Mouse (Mus musculus) myocyte (in vitro differentiated cells): ENCODE results near the gene Mien1. TPM values are rescaled to one million over a fixed set of nuclear protein-coding genes. Genes with fewer than 3 reads are reported as not detected.

Source experiments
- H3K27me3 ChIP-seq: one replicate; pipeline ENCODE4 v1.6.1; 2011; ENCODE audit not compliant: control insufficient read depth, insufficient read depth, insufficient read length
- H3K36me3 ChIP-seq: one replicate; pipeline ENCODE4 v1.6.1; 2011; ENCODE audit not compliant: control insufficient read depth, insufficient read depth
- H3K4me2 ChIP-seq: one replicate; pipeline ENCODE4 v1.6.1; 2011; ENCODE audit warnings: low read depth, control low read depth
- H3K4me3 ChIP-seq: one replicate; pipeline ENCODE4 v1.5.1; 2011; ENCODE audit warnings: mild to moderate bottlenecking, control low read depth, moderate library complexity
- H3K79me2 ChIP-seq: one replicate; pipeline ENCODE4 v1.6.1; 2011; ENCODE audit not compliant: control insufficient read depth, insufficient read depth
- H3ac ChIP-seq: one replicate; pipeline ENCODE4 v1.6.1; 2011; ENCODE audit not compliant: control insufficient read depth, insufficient read length
- CEBPB ChIP-seq: IDR thresholded peaks from 2 replicates; pipeline ENCODE4 v1.6.1; 2011; ENCODE audit warnings: mild to moderate bottlenecking, moderate library complexity; ENCODE audit not compliant: poor library complexity, insufficient read depth, severe bottlenecking
- E2F4 ChIP-seq: IDR thresholded peaks from one replicate; pipeline ENCODE4 v1.6.1; 2011; ENCODE audit warnings: mild to moderate bottlenecking, control low read depth, moderate library complexity; ENCODE audit not compliant: insufficient read depth
- MAX ChIP-seq: IDR thresholded peaks from one replicate; pipeline ENCODE4 v1.6.1; 2011; ENCODE audit warnings: low read depth, mild to moderate bottlenecking, control low read depth
- MYOD1 ChIP-seq, 3 experiments: IDR thresholded peaks; one replicate each; pipeline ENCODE4 v1.6.1; 2011; ENCODE audit warnings: control low read depth in 2 of 3, low read depth in 2 of 3, mild to moderate bottlenecking in 2 of 3, moderate library complexity in 1 of 3; ENCODE audit not compliant: insufficient read length in 2 of 3, control insufficient read depth in 1 of 3
- MYOG ChIP-seq, 3 experiments: IDR thresholded peaks; one replicate each; pipeline ENCODE4 v1.6.1; 2011; ENCODE audit warnings: control low read depth in 2 of 3, low read depth in 2 of 3, mild to moderate bottlenecking in 2 of 3; ENCODE audit not compliant: insufficient read length in 2 of 3, control insufficient read depth in 1 of 3, insufficient read depth in 1 of 3
- POLR2A ChIP-seq: IDR thresholded peaks from one replicate; pipeline ENCODE4 v1.6.1; 2011; ENCODE audit warnings: low read depth, mild to moderate bottlenecking, control low read depth, moderate library complexity; ENCODE audit not compliant: insufficient read length
- POLR2AphosphoS2 ChIP-seq: IDR thresholded peaks from one replicate; pipeline ENCODE4 v1.6.1; 2011; ENCODE audit warnings: low read depth, control low read depth; ENCODE audit not compliant: insufficient read length
- REST ChIP-seq: IDR thresholded peaks from one replicate; pipeline ENCODE4 v1.6.1; 2011; ENCODE audit warnings: mild to moderate bottlenecking, control low read depth, moderate library complexity; ENCODE audit not compliant: insufficient read depth, insufficient read length
- SRF ChIP-seq: IDR thresholded peaks from one replicate; pipeline ENCODE4 v1.6.1; 2011; ENCODE audit warnings: low read depth; ENCODE audit not compliant: control insufficient read depth, insufficient read length
- TCF12 ChIP-seq: IDR thresholded peaks from one replicate; pipeline ENCODE4 v1.6.1; 2011; ENCODE audit warnings: mild to moderate bottlenecking, control low read depth; ENCODE audit not compliant: poor library complexity, insufficient read depth, severe bottlenecking
- TCF3 ChIP-seq: IDR thresholded peaks from one replicate; pipeline ENCODE4 v1.6.1; 2011; ENCODE audit warnings: low read depth, control low read depth; ENCODE audit not compliant: insufficient read length
- USF1 ChIP-seq: IDR thresholded peaks from one replicate; pipeline ENCODE4 v1.6.1; 2011; ENCODE audit warnings: low read depth, mild to moderate bottlenecking, control low read depth, moderate library complexity
- polyA plus RNA-seq: library from polyadenylated mRNA; unstranded; fragments of >200 nt; fragmentation: generic; extraction: Trizol; gene quantifications from one replicate; pipeline ENCODE4 v1.2.1, GENCODE M21; 2012; ENCODE audit warnings: missing spikeins

Gene Mien1
- polyA plus RNA-seq, 1 experiment: 112 TPM

GRCm38 (mm10) chr11:98469761-98470714 is 31.2 kb upstream of the Mien1 start:
- no peak overlapping the region for H3K4me3 ChIP-seq
- no peak overlapping the region for H3K4me2 ChIP-seq
- TF ChIP-seq MYOG (IDR thresholded peaks at IDR 0.05; ENCODE audit: control insufficient read depth in 1 of 3, insufficient read depth in 1 of 3, insufficient read length in 2 of 3, low read depth in 2 of 3): no peak
- no peak for TF ChIP-seq REST
- no peak for TF ChIP-seq USF1
- TF ChIP-seq SRF: no peak
- no peak for TF ChIP-seq E2F4
- TF ChIP-seq POLR2AphosphoS2: no peak
- TF ChIP-seq MAX: no peak
- TF ChIP-seq POLR2A: no peak
- TF ChIP-seq TCF3: no peak
- TF ChIP-seq TCF12: no peak
- no peak for TF ChIP-seq MYOD1 (IDR thresholded peaks at IDR 0.05; ENCODE audit: control insufficient read depth in 1 of 3, insufficient read length in 2 of 3, low read depth in 2 of 3)
- no peak for TF ChIP-seq CEBPB
- H3ac ChIP-seq: no peak overlapping the region
- no peaks in the 10 kb centered on the region for H3K36me3 ChIP-seq
- H3K79me2 ChIP-seq: no peaks in the 10 kb centered on the region
- H3K27me3 ChIP-seq: peaks cover 73% of the 10 kb centered on the region

DNA sequence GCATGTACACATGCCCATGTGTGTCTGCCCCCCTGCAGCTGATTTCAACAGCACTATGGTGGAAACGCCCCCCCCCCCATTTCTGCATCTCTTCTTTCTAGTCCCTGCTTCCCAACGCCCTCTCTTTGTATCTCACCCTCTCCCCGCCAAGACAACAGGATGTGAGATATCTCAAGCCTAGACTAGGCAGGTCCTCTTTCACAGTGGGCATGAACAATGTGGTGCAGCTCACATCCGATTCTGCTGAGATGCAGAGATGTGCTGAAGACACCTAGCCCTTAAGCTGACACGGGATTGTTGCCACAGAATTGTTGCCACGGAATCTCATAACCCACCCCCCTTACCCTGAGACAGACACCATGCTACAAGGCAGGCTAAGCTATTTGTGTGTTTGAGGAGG is 25.7 kb upstream of the Mien1 start:
- Histone ChIP-seq H3K79me2 (no peaks in the 10 kb centered on the region), H3K36me3 (no peaks in the 10 kb centered on the region), H3ac (no peak overlapping the region), H3K4me3 (no peak overlapping the region), H3K27me3 (peaks cover 83% of the 10 kb centered on the region), H3K4me2 (no peak overlapping the region)
- TF ChIP-seq MYOG (IDR thresholded peaks at IDR 0.05; ENCODE audit: control insufficient read depth in 1 of 3, insufficient read depth in 1 of 3, insufficient read length in 2 of 3, low read depth in 2 of 3): no peak
- no peak for TF ChIP-seq CEBPB
- no peak for TF ChIP-seq REST
- no peak for TF ChIP-seq TCF12
- TF ChIP-seq MAX: no peak
- no peak for TF ChIP-seq POLR2AphosphoS2
- no peak for TF ChIP-seq POLR2A
- TF ChIP-seq USF1: no peak
- TF ChIP-seq TCF3: no peak
- no peak for TF ChIP-seq SRF
- no peak for TF ChIP-seq MYOD1 (IDR thresholded peaks at IDR 0.05; ENCODE audit: control insufficient read depth in 1 of 3, insufficient read length in 2 of 3, low read depth in 2 of 3)
- TF ChIP-seq E2F4: no peak

DNA sequence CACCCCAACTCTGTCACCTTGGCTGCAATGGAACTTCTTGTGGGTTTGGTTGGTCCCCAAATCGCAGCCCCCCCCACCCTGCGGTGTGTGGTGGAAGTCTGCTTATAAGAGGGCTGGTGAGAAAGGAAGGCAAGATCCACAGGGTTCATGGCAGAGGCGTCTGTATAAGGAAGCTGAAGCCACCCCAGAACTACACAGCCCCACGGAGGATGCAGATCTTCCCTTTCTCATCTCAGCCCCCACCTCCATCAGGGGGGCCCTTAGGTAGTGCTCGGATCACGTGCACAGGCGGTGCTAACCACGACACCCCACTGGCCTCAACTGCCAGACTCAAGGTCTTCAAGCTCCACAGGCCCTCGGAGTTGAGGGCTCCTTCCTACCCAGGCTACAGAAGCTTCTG is 25.1 kb upstream of the Mien1 start:
- Histone ChIP-seq H3K4me2 (no peak overlapping the region), H3K4me3 (no peak overlapping the region), H3K79me2 (no peaks in the 10 kb centered on the region), H3K36me3 (no peaks in the 10 kb centered on the region), H3K27me3 (peaks cover 86% of the 10 kb centered on the region), H3ac (no peak overlapping the region)
- TF ChIP-seq POLR2AphosphoS2: no peak

DNA sequence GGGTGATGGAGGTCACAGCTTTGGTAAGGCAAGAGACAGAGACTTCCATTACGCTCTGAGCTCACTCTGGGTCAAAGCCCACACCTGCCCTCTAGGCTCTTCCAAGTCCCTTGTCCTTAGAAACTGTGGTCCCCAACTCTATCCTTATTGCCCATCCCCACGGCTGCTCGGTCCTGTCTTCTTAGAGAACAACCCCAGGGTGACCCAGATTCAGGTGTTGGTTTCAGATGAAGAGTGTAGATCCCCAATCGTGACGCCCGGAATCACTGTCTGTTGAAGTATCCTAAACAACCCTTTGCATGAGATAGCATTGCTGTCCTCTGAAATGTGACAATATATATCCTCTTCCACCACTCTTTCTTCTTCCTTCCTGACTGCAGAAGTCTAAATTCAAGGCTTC is 23.5 kb upstream of the Mien1 start:
- Histone ChIP-seq H3ac (no peak overlapping the region), H3K27me3 (peaks cover 92% of the 10 kb centered on the region), H3K79me2 (no peaks in the 10 kb centered on the region), H3K4me2 (no peak overlapping the region), H3K4me3 (no peak overlapping the region), H3K36me3 (no peaks in the 10 kb centered on the region)
- no peak for TF ChIP-seq REST
- no peak for TF ChIP-seq SRF
- no peak for TF ChIP-seq CEBPB
- no peak for TF ChIP-seq TCF12
- no peak for TF ChIP-seq POLR2A
- TF ChIP-seq POLR2AphosphoS2: no peak
- no peak for TF ChIP-seq TCF3
- no peak for TF ChIP-seq E2F4
- no peak for TF ChIP-seq USF1
- TF ChIP-seq MYOG (IDR thresholded peaks at IDR 0.05; ENCODE audit: control insufficient read depth in 1 of 3, insufficient read depth in 1 of 3, insufficient read length in 2 of 3, low read depth in 2 of 3): no peak
- no peak for TF ChIP-seq MYOD1 (IDR thresholded peaks at IDR 0.05; ENCODE audit: control insufficient read depth in 1 of 3, insufficient read length in 2 of 3, low read depth in 2 of 3)
- no peak for TF ChIP-seq MAX

- H3K4me3 ChIP-seq: no peak overlapping the region
- peaks cover 82% of the 10 kb centered on the region for H3K27me3 ChIP-seq
- no peak for TF ChIP-seq SRF
- no peak for TF ChIP-seq MYOG (IDR thresholded peaks at IDR 0.05; ENCODE audit: control insufficient read depth in 1 of 3, insufficient read depth in 1 of 3, insufficient read length in 2 of 3, low read depth in 2 of 3)
- no peak for TF ChIP-seq CEBPB
Measured at GRCm38 (mm10) chr11:98461109-98461720, 22.4 kb upstream of the Mien1 start.

More at GRCm38 (mm10) chr11:98461109-98461720, 22.4 kb upstream of the Mien1 start:
- Histone ChIP-seq H3K4me2 (no peak overlapping the region), H3K36me3 (no peaks in the 10 kb centered on the region), H3K79me2 (no peaks in the 10 kb centered on the region), H3ac (no peak overlapping the region)
